ENCODE assay signal across 23 mouse cellular contexts in the genomic region with DNA sequence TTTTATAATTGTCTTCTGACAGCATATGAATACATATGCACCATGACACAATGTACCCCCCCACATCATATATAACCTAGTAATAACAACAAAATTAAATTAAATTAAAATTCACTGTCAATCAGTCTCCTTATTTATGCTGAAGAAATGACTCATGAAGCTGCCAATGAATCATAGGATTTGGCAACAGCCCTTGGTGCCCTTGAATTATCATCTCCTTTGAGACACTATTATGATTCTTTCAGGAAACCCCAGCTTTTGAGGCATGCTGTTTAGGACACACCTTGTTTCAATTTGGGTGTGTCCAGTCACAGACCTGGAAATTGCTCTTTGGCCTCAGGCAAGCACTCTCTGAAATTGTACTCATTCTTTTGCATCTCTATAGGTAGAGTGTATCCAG.
"Had no signal": no experiment of that assay in that cellular context is flagged by ENCODE, and none has a peak within 500 bp of the region (broad histone marks: within the 10 kb centered on the region; RNA-seq: fewer than 3 reads in every experiment).

No protein-coding gene starts in this region.

- H3K36me3 ChIP-seq: heart, embryonic 10.5 days; heart, embryonic 12.5 days; hindbrain, embryonic 10.5 days; hindbrain, embryonic 12.5 days; intestine, embryonic 15.5 days; limb, embryonic 13.5 days; limb, embryonic 15.5 days; liver, embryonic 13.5 days; liver, embryonic 15.5 days had no signal

- DNase-seq: gastrocnemius, adult 2 months; gastrocnemius, postnatal 10 days; gastrocnemius, postnatal 25 days; heart, adult 18-20 months; heart, postnatal 10 days; heart, postnatal 4 days; kidney, adult 18-20 months; kidney, adult 8-10 months; kidney, postnatal 10 days; kidney, postnatal 25 days; kidney, postnatal 4 days; layer of hippocampus, postnatal 36 days; left cerebral cortex, postnatal 4 days; liver, embryonic 13.5 days had no signal

- H3K4me3 ChIP-seq: gastrocnemius, adult 2 months; heart, embryonic 10.5 days; heart, embryonic 12.5 days; hindbrain, embryonic 10.5 days; hindbrain, embryonic 12.5 days; intestine, embryonic 15.5 days; layer of hippocampus, adult 2 months; limb, embryonic 13.5 days; limb, embryonic 15.5 days; liver, embryonic 13.5 days; liver, embryonic 15.5 days had no signal

- H3K27me3 ChIP-seq: heart, embryonic 12.5 days; hindbrain, embryonic 12.5 days; intestine, embryonic 15.5 days; limb, embryonic 13.5 days; limb, embryonic 15.5 days; liver, embryonic 13.5 days; liver, embryonic 15.5 days had no signal
